Comparison of ENCODE assay signal across 17 mouse cellular contexts in genomic region chr6:15323099-15323498, GRCm38 (mm10).
"Had no signal": no experiment of that assay in that cellular context is flagged by ENCODE, and none has a peak within 500 bp of the region (broad histone marks: within the 10 kb centered on the region; RNA-seq: fewer than 3 reads in every experiment).

No protein-coding gene starts in this region.

- H3K27ac ChIP-seq: kidney, postnatal 0 days; layer of hippocampus, adult 2 months; left cerebral cortex, adult 2 months; liver, embryonic 14.5 days; macrophage; midbrain, embryonic 12.5 days; stomach, embryonic 15.5 days had no signal

- ATAC-seq: liver, postnatal 0 days; lung, postnatal 0 days had no signal

- H3K9me3 ChIP-seq: midbrain, embryonic 12.5 days; stomach, embryonic 15.5 days had no signal

- H3K4me3 ChIP-seq: layer of hippocampus, adult 2 months; left cerebral cortex, adult 2 months; midbrain, embryonic 12.5 days; stomach, embryonic 15.5 days had no signal

- H3K9ac ChIP-seq: liver, embryonic 14.5 days; liver, postnatal 0 days; lung, embryonic 14.5 days; midbrain, embryonic 12.5 days; stomach, embryonic 15.5 days had no signal

- H3K36me3 ChIP-seq: midbrain, embryonic 12.5 days; stomach, embryonic 15.5 days had no signal

- H3K4me1 ChIP-seq: midbrain, embryonic 12.5 days; stomach, embryonic 15.5 days had no signal

- DNase-seq: kidney, postnatal 25 days; layer of hippocampus, postnatal 36 days; liver, postnatal 0 days; lung, embryonic 14.5 days; right cerebral cortex, adult 18-20 months; right cerebral cortex, postnatal 14 days; right cerebral cortex, postnatal 4 days; thymus, postnatal 25 days had no signal

- H3K27me3 ChIP-seq: midbrain, embryonic 12.5 days; stomach, embryonic 15.5 days had no signal

- H3K4me2 ChIP-seq: liver, embryonic 11.5 days; lung, embryonic 14.5 days; midbrain, embryonic 12.5 days; stomach, embryonic 15.5 days had no signal
